ENCODE assay signal across 8 mouse cellular contexts in the genomic region with DNA sequence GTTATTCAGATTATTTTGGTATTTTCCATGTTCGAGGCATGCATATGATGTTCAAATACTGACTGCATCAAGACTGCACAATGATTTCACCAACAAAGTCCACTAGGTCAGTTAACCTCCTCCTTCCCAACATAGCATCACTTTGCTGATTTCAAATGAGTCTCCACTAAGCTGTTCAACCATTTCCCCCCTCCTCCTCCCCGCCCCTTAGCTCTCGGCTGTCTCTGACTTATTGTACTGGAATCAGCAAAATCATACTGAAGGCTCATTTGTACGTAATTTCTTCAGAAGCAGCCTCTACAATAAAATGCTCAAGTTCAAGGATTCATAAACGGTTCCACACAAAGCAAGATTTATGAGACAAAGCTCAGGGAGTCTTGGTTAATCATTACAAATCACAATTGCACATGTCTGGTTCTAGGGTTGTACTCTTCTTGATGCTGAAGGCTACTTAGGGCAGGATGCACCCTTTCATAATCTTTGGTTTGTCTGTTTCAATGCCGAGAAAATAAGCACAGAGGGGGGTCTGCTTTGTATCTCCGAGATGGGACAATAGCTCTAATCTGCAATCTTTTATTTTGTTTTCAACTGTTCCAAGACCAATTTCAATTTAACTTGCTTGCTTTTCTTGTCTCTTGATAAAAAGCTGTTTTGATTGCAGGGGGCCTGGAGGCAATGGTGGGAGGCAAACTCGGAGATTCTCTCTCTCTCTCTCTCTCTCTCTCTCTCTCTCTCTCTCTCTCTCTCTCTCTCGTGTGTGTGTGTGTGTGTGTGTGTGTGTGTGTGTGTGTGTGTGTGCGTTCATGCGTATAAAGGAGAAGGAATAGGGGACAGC.
DNase-seq lines count a peak whose midpoint lies in the region; ATAC-seq and TF ChIP-seq lines count a peak whose summit lies in the region.

No protein-coding gene starts in this region.

- no peaks in the 10 kb centered on the region for H3K9me3 ChIP-seq in heart, embryonic 13.5 days
- no peaks in the 10 kb centered on the region for H3K9me3 ChIP-seq in forebrain, embryonic 14.5 days (replicated peaks; ENCODE audit: control insufficient read depth, low read length)
- no peaks in the 10 kb centered on the region for H3K9me3 ChIP-seq in midbrain, embryonic 10.5 days (replicated peaks)

- H3K4me2 ChIP-seq in heart, embryonic 13.5 days, result no peak overlapping the region
- H3K4me2 ChIP-seq in forebrain, embryonic 14.5 days (ENCODE audit: low read length), result 0 out of 2 replicates have a peak overlapping the region, but pooled peaks have one; percentile 12

- H3K36me3 ChIP-seq in heart, embryonic 13.5 days, result no peaks in the 10 kb centered on the region
- H3K36me3 ChIP-seq in heart, adult 2 months (ENCODE audit: control insufficient read depth, insufficient read depth, low read length), result no peaks in the 10 kb centered on the region
- H3K36me3 ChIP-seq in forebrain, embryonic 14.5 days (ENCODE audit: control insufficient read depth, insufficient read depth, low read length), result no peaks in the 10 kb centered on the region
- no peaks in the 10 kb centered on the region for H3K36me3 ChIP-seq in midbrain, embryonic 10.5 days

- no peaks in the 10 kb centered on the region for H3K27me3 ChIP-seq in heart, embryonic 13.5 days (replicated peaks)
- no peaks in the 10 kb centered on the region for H3K27me3 ChIP-seq in heart, adult 2 months (ENCODE audit: control insufficient read depth, insufficient read depth, low read length)
- H3K27me3 ChIP-seq in forebrain, embryonic 14.5 days (replicated peaks; ENCODE audit: control insufficient read depth, insufficient read depth, low read length), result no peaks in the 10 kb centered on the region
- H3K27me3 ChIP-seq in midbrain, embryonic 10.5 days (ENCODE audit: low read depth, poor library complexity, severe bottlenecking), result no peaks in the 10 kb centered on the region

- H3K9ac ChIP-seq in heart, embryonic 13.5 days, result no peak overlapping the region
- H3K9ac ChIP-seq in heart, adult 2 months (ENCODE audit: low read depth, low read length), result no peak overlapping the region
- H3K9ac ChIP-seq in forebrain, embryonic 14.5 days (ENCODE audit: low read length), result no peak overlapping the region

- H3K4me3 ChIP-seq in heart, embryonic 13.5 days, result no peak overlapping the region
- no peak overlapping the region for H3K4me3 ChIP-seq in heart, adult 2 months
- H3K4me3 ChIP-seq in forebrain, embryonic 14.5 days (ENCODE audit: low read depth, low read length), result no peak overlapping the region
- no peak overlapping the region for H3K4me3 ChIP-seq in midbrain, embryonic 10.5 days

- no peak for TF ChIP-seq CTCF in heart, adult 2 months (IDR thresholded peaks at IDR 0.05)
- no peak for TF ChIP-seq CTCF in brain, embryonic 14.5 days (IDR thresholded peaks at IDR 0.05; ENCODE audit: borderline replicate concordance, extremely low read depth, insufficient read depth, insufficient read length)

- intact Hi-C loops in heart, adult 2 months (cut with DNase I), result no loop called here

- WGBS in heart, embryonic 13.5 days, result 57% methylated on average over 10 of the region's 11 CpGs
- 62% methylated on average over 9 of the region's 11 CpGs for WGBS in heart, adult 2 months
- 31% methylated on average over 11 of the region's 11 CpGs for WGBS in forebrain, embryonic 14.5 days
- WGBS in midbrain, embryonic 10.5 days, result 58% methylated on average over 10 of the region's 11 CpGs

- no peak for TF ChIP-seq POLR2A in heart, adult 2 months (IDR thresholded peaks at IDR 0.05; ENCODE audit: insufficient read depth, low read depth, low read length)
- TF ChIP-seq POLR2A in brain, embryonic 14.5 days (IDR thresholded peaks at IDR 0.05; ENCODE audit: borderline replicate concordance, extremely low read depth, insufficient read depth, insufficient read length, poor library complexity, severe bottlenecking), result no peak

- no peaks in the 10 kb centered on the region for H3K79me2 ChIP-seq in heart, adult 2 months (replicated peaks; ENCODE audit: control insufficient read depth, insufficient read depth, low read length)

- 0 out of 2 replicates have a peak overlapping the region, but pooled peaks have one; percentile 32 for H3K27ac ChIP-seq in heart, embryonic 13.5 days (replicated peaks)
- H3K27ac ChIP-seq in heart, adult 2 months, result no peak overlapping the region
- H3K27ac ChIP-seq in forebrain, embryonic 14.5 days (ENCODE audit: low read depth, low read length), result peak overlapping the region; percentile 48; the same call in 1 of the 2 replicates
- peak overlapping the region; percentile 67 for H3K27ac ChIP-seq in midbrain, embryonic 10.5 days (replicated peaks)

- DNase-seq in heart, adult 2 months, result no peak
- peak; percentile 70 for DNase-seq in brain, embryonic 14.5 days (ENCODE audit: low read depth)
- peak; percentile 50 for DNase-seq in forebrain, embryonic 14.5 days (ENCODE audit: low spot score)
- DNase-seq in midbrain, embryonic 10.5 days (ENCODE audit: low spot score), result no peak
- DNase-seq in testis, postnatal 14 days (ENCODE audit: low spot score), result no peak
- DNase-seq in ovary, postnatal 14 days (ENCODE audit: low spot score), result no peak
- no peak for DNase-seq in gastrocnemius, adult 8-10 months (ENCODE audit: low spot score in 2 of 2)

- no peak for TF ChIP-seq EP300 in heart, adult 2 months (IDR thresholded peaks at IDR 0.05; ENCODE audit: insufficient read depth, low read depth, low read length)

- no peak for ATAC-seq in heart, embryonic 13.5 days (ENCODE audit: extremely low read depth, insufficient number of reproducible peaks, low FRiP score, low TSS enrichment)
- ATAC-seq in forebrain, embryonic 14.5 days, result peak; percentile 37

- peaks cover 12% of the 10 kb centered on the region; the same call in 1 of the 2 replicates for H3K4me1 ChIP-seq in heart, embryonic 13.5 days
- H3K4me1 ChIP-seq in heart, adult 2 months (ENCODE audit: control insufficient read depth, insufficient read depth, low read length), result no peaks in the 10 kb centered on the region; the same call in 1 of the 2 replicates
- H3K4me1 ChIP-seq in forebrain, embryonic 14.5 days (ENCODE audit: control insufficient read depth, insufficient read depth, low read length), result peaks cover 6% of the 10 kb centered on the region; the same call in 1 of the 2 replicates
- peaks cover 25% of the 10 kb centered on the region for H3K4me1 ChIP-seq in midbrain, embryonic 10.5 days

Comparison
In these comparisons a context has a peak if more than half of its experiments do, and no peak if none do; other contexts are left out.
1. DNase-seq: peak in brain, embryonic 14.5 days (single experiment) and forebrain, embryonic 14.5 days (single experiment); none in heart, adult 2 months (0 of 2), midbrain, embryonic 10.5 days (single experiment), testis, postnatal 14 days (single experiment), ovary, postnatal 14 days (single experiment) and gastrocnemius, adult 8-10 months (0 of 2).